Mouse (Mus musculus) neural tube, embryonic 15.5 days (tissue): ENCODE results near the gene Ing5. TPM values are rescaled to one million over a fixed set of nuclear protein-coding genes. Genes with fewer than 3 reads are reported as not detected.
"Not testable (repeated sequence)": the region's sequence is repeated elsewhere in the genome, so short reads cannot be mapped to it uniquely, and the experiment has no call there.

Experiments used
- ATAC-seq: fragments of 200-750 bp; cut with Nextera tagmentation; 2 replicates; pipeline ENCODE4 v1.8.0; 2017; ENCODE audit warnings: mild to moderate bottlenecking, moderate TSS enrichment, moderate library complexity; ENCODE audit not compliant: low FRiP score
- H3K27ac ChIP-seq: fragments of 300-500 bp; sonication (generic); replicated peaks from 2 replicates; pipeline ENCODE4 v1.5.1; 2015; ENCODE audit warnings: mild to moderate bottlenecking, inconsistent platforms
- H3K27me3 ChIP-seq: fragments of 300-500 bp; sonication (generic); replicated peaks from 2 replicates; pipeline ENCODE4 v1.6.1; 2015; ENCODE audit warnings: inconsistent platforms
- H3K36me3 ChIP-seq: fragments of 300-500 bp; sonication (generic); 2 replicates; pipeline ENCODE4 v1.6.1; 2015; ENCODE audit warnings: inconsistent platforms
- H3K4me1 ChIP-seq: fragments of 300-500 bp; sonication (generic); 2 replicates; pipeline ENCODE4 v1.6.1; 2015; ENCODE audit warnings: inconsistent platforms
- H3K4me2 ChIP-seq: fragments of 300-500 bp; sonication (generic); 2 replicates; pipeline ENCODE4 v1.6.1; 2015; ENCODE audit warnings: inconsistent platforms, mild to moderate bottlenecking, moderate library complexity
- H3K4me3 ChIP-seq: fragments of 300-500 bp; sonication (generic); replicated peaks from 2 replicates; pipeline ENCODE4 v1.5.1; 2015; ENCODE audit warnings: mild to moderate bottlenecking, inconsistent platforms
- H3K9ac ChIP-seq: fragments of 300-500 bp; sonication (generic); replicated peaks from 2 replicates; pipeline ENCODE4 v1.6.1; 2015; ENCODE audit warnings: mild to moderate bottlenecking, inconsistent platforms
- H3K9me3 ChIP-seq: fragments of 300-500 bp; sonication (generic); replicated peaks from 2 replicates; pipeline ENCODE4 v1.6.1; 2016; ENCODE audit warnings: inconsistent platforms
- WGBS: fragments of 180-500 bp; shearing (Covaris S2); methylation state at CpG from one replicate; pipeline ENCODE4 v1.1.7; 2015; ENCODE audit warnings: mixed read lengths; 5-methylcytosine and 5-hydroxymethylcytosine counted together
- polyA plus RNA-seq: library from polyadenylated mRNA; unstranded; fragments of >200 nt; fragmentation: Nextera tagmentation; extraction: Ambion mirVana; gene quantifications from 2 replicates; pipeline ENCODE4 v1.2.1, GENCODE M21; 2015

The Ing5 gene
- polyA plus RNA-seq, 1 experiment from 2014 or later, result 7.9 TPM

DNA sequence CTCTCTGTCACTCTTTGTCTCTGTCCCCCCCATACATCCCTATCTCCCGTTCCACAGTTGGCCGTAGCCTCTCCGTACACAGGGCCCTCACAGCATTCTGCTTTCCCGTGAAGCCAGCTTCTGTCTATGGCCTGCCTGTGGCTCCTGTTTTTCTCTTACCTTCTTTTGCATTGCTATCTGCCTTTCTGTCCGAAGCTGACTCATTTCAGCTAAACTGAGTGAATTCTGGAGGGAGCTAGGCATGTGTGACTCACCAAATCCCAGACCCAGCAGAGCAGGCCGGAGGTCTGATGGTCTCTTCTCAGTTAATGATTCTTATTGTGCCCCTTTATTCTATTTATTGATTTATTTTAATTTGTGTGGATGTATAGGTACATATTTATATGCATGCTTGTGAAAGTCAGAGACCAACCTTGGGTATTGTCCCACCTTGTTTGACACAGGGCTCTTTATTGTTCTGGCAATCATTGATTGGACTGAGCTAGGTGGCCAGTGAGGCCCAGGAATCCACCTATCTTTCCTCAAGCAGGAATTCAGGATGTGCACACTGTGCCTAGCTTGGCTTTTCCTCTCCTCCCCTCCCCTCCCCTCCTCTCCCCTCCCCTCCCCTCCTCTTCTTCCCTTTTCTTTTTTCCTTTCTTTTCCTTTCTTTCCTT lies 32.2 kb downstream of the Ing5 start:
- WGBS, result 90% methylated on average over 6 of the region's 6 CpGs
- Histone ChIP-seq H3K9me3 (no peaks in the 10 kb centered on the region), H3K27ac (no peak overlapping the region), H3K4me2 (no peak overlapping the region), H3K9ac (no peak overlapping the region), H3K27me3 (no peaks in the 10 kb centered on the region), H3K4me3 (no peak overlapping the region), H3K36me3 (0 out of 2 replicates have a peak, but pooled peaks cover 4% of the 10 kb centered on the region), H3K4me1 (no peaks in the 10 kb centered on the region)
- no peak for ATAC-seq

GRCm38 (mm10) chr1:93836532-93836913 lies 32.8 kb downstream of the Ing5 start:
- no peak overlapping the region for H3K9ac ChIP-seq
- 90% methylated on average over 2 of the region's 2 CpGs for WGBS
- H3K27ac ChIP-seq, result no peak overlapping the region
- H3K36me3 ChIP-seq, result 0 out of 2 replicates have a peak, but pooled peaks cover 4% of the 10 kb centered on the region
- no peak overlapping the region for H3K4me3 ChIP-seq
- no peaks in the 10 kb centered on the region for H3K9me3 ChIP-seq
- H3K27me3 ChIP-seq, result no peaks in the 10 kb centered on the region
- no peak for ATAC-seq
- H3K4me2 ChIP-seq, result no peak overlapping the region
- no peaks in the 10 kb centered on the region for H3K4me1 ChIP-seq

DNA sequence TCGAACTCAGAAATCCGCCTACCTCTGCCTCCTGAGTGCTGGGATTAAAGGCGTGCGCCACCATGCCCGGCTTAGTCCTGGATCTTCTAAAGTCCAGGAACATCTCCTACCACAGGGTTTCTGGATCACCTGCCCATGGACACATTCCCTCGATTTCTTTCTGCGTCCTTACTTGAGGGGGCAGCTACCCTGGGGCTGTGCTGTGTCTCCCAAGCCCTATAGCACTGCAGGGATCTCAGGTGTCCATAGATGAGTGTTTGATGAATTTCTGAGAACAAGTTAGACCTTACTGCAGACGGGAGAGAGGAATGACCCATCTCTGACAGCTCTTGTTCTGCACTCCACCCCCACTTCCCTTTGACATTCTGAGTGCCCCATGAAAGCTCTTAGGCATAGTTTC lies 33.6 kb downstream of the Ing5 start:
- Histone ChIP-seq H3K36me3 (0 out of 2 replicates have a peak, but pooled peaks cover 4% of the 10 kb centered on the region), H3K27ac (no peak overlapping the region), H3K4me3 (no peak overlapping the region), H3K4me2 (no peak overlapping the region), H3K9ac (no peak overlapping the region), H3K9me3 (no peaks in the 10 kb centered on the region), H3K4me1 (no peaks in the 10 kb centered on the region), H3K27me3 (no peaks in the 10 kb centered on the region)
- ATAC-seq, result no peak
- WGBS, result 94% methylated on average over 8 of the region's 8 CpGs

- 91% methylated on average over 8 of the region's 8 CpGs for WGBS
- not testable (repeated sequence) for H3K27ac ChIP-seq, H3K4me3 ChIP-seq, H3K4me2 ChIP-seq, H3K27me3 ChIP-seq, H3K9me3 ChIP-seq, H3K9ac ChIP-seq, ATAC-seq, H3K36me3 ChIP-seq, H3K4me1 ChIP-seq
Measured at GRCm38 (mm10) chr1:93838569-93838968, 34.8 kb downstream of the Ing5 start.

DNA sequence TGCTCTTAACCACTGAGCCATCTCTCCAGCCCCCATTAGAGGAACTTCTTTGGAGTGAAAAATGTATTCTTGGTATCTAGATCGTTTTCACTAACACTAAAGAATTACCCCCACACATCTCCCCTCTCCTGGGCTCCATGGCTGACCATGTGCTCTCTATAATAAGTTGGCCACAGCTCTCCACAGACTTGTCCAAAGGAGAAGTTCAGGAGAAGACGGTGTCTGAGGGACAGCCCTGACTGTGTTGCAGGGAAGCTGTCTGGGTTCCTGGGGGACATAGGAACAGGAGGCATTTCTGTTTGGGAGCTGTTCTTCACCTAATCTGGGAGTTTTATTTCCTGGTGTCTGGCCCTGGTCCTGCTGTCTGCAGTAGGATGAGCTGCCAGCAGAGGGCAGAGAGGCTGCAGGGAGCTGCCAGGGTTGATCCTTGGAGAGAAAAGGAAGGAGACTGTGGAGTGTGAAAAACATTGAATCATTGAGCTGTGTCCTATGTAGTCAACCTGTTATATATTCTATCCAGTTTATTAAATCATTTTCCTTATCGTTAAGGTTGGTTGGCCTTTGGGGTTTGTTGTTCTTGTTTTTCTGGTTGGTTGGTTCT lies 42.1 kb downstream of the Ing5 start:
- H3K27me3 ChIP-seq, H3K9ac ChIP-seq, H3K4me2 ChIP-seq, H3K9me3 ChIP-seq, H3K36me3 ChIP-seq, H3K4me3 ChIP-seq, ATAC-seq, H3K27ac ChIP-seq, H3K4me1 ChIP-seq: not testable (repeated sequence)
- WGBS, result 77% methylated on average over 1 of the region's 3 CpGs

- not testable (repeated sequence) for H3K36me3 ChIP-seq, H3K4me1 ChIP-seq, ATAC-seq
Measured at GRCm38 (mm10) chr1:93855790-93856189, 52.0 kb downstream of the Ing5 start.

GRCm38 (mm10) chr1:93857370-93857769 lies 53.6 kb downstream of the Ing5 start:
- H3K27me3 ChIP-seq, result no peaks in the 10 kb centered on the region
- no peak overlapping the region for H3K4me3 ChIP-seq
- H3K27ac ChIP-seq, result no peak overlapping the region
- no peaks in the 10 kb centered on the region for H3K36me3 ChIP-seq
- H3K4me1 ChIP-seq, result no peaks in the 10 kb centered on the region
- WGBS, result 47% methylated on average over 6 of the region's 6 CpGs
- no peak overlapping the region for H3K4me2 ChIP-seq
- H3K9me3 ChIP-seq, result no peaks in the 10 kb centered on the region
- ATAC-seq, result 0 out of 2 replicates have a peak, but pooled peaks have one; percentile 38
- H3K9ac ChIP-seq, result no peak overlapping the region

More at GRCm38 (mm10) chr1:93855790-93856189, 52.0 kb downstream of the Ing5 start:
- not testable (repeated sequence) for H3K4me3 ChIP-seq, H3K27me3 ChIP-seq, H3K27ac ChIP-seq, H3K4me2 ChIP-seq, H3K9me3 ChIP-seq, H3K9ac ChIP-seq
- 91% methylated on average over 4 of the region's 4 CpGs for WGBS

- 65% methylated on average over 3 of the region's 3 CpGs for WGBS
Measured at GRCm38 (mm10) chr1:93857991-93858390, 54.2 kb downstream of the Ing5 start.

GRCm38 (mm10) chr1:93859619-93860018 lies 55.9 kb downstream of the Ing5 start:
- no peak for ATAC-seq

More at GRCm38 (mm10) chr1:93857991-93858390, 54.2 kb downstream of the Ing5 start:
- no peaks in the 10 kb centered on the region for H3K36me3 ChIP-seq
- H3K9ac ChIP-seq, result no peak overlapping the region
- no peak overlapping the region for H3K4me2 ChIP-seq
- no peaks in the 10 kb centered on the region for H3K9me3 ChIP-seq
- H3K4me3 ChIP-seq, result no peak overlapping the region
- no peak for ATAC-seq
- no peaks in the 10 kb centered on the region for H3K27me3 ChIP-seq
- H3K27ac ChIP-seq, result no peak overlapping the region
- no peaks in the 10 kb centered on the region for H3K4me1 ChIP-seq

GRCm38 (mm10) chr1:93861048-93861447 lies 57.3 kb downstream of the Ing5 start, which contains the start of gene Gal3st2:
Gene Gal3st2 (plus strand): TSS chr1:93861306.
- H3K9me3 ChIP-seq, H3K4me3 ChIP-seq, H3K27me3 ChIP-seq, H3K9ac ChIP-seq, H3K4me1 ChIP-seq, ATAC-seq, H3K4me2 ChIP-seq, H3K27ac ChIP-seq, H3K36me3 ChIP-seq: not testable (repeated sequence)
- WGBS, result 68% methylated on average over 2 of the region's 2 CpGs

More at GRCm38 (mm10) chr1:93859619-93860018, 55.9 kb downstream of the Ing5 start:
- Histone ChIP-seq H3K4me3 (no peak overlapping the region), H3K9ac (no peak overlapping the region), H3K9me3 (no peaks in the 10 kb centered on the region), H3K27ac (no peak overlapping the region), H3K27me3 (no peaks in the 10 kb centered on the region), H3K36me3 (no peaks in the 10 kb centered on the region), H3K4me1 (no peaks in the 10 kb centered on the region), H3K4me2 (no peak overlapping the region)
